Mouse (Mus musculus) lung, postnatal 0 days (tissue): ENCODE results near the gene Zfp748.

Source experiments
- CTCF ChIP-seq: IDR thresholded peaks from 2 replicates; pipeline ENCODE4 v1.5.1; 2016; ENCODE audit warnings: antibody characterized with exemption, mild to moderate bottlenecking
- EP300 ChIP-seq: IDR thresholded peaks from 2 replicates; pipeline ENCODE4 v1.6.1; 2016; ENCODE audit warnings: antibody characterized with exemption, mild to moderate bottlenecking, control low read depth

- no peak for TF ChIP-seq EP300
- TF ChIP-seq CTCF = no peak
Observed at GRCm38 (mm10) chr13:67495631-67496030, 58.0 kb downstream of the Zfp748 start.
